Mouse (Mus musculus) C2C12 (cell line): ENCODE measurements around the gene Tmem234. TPM values are rescaled to one million over a fixed set of nuclear protein-coding genes. Genes with fewer than 3 reads are reported as not detected.
"Not testable (repeated sequence)": the region's sequence is repeated elsewhere in the genome, so short reads cannot be mapped to it uniquely, and the experiment has no call there.

ENCODE experiments used
- H3K27me3 ChIP-seq: one replicate; pipeline ENCODE4 v1.6.1; 2011; ENCODE audit not compliant: control insufficient read depth, insufficient read depth, insufficient read length
- H3K36me3 ChIP-seq: one replicate; pipeline ENCODE4 v1.6.1; 2011; ENCODE audit not compliant: control insufficient read depth, insufficient read depth
- H3K4me3 ChIP-seq: one replicate; pipeline ENCODE4 v1.5.1; 2011; ENCODE audit warnings: mild to moderate bottlenecking, control low read depth; ENCODE audit not compliant: poor library complexity, insufficient read depth, severe bottlenecking
- H3K79me2 ChIP-seq: one replicate; pipeline ENCODE4 v1.6.1; 2011; ENCODE audit not compliant: control insufficient read depth, insufficient read depth
- H3K79me3 ChIP-seq: one replicate; pipeline ENCODE4 v1.6.1; 2011; ENCODE audit warnings: low read depth, control low read depth
- H3ac ChIP-seq: one replicate; pipeline ENCODE3; 2011; ENCODE audit warnings: low read depth; ENCODE audit not compliant: control insufficient read depth, insufficient read length
- CEBPB ChIP-seq: IDR thresholded peaks from one replicate; pipeline ENCODE4 v1.6.1; 2011; ENCODE audit warnings: low read depth, mild to moderate bottlenecking, control low read depth, moderate library complexity
- CTCF ChIP-seq: IDR thresholded peaks from one replicate; pipeline ENCODE4 v1.5.1; 2011; ENCODE audit not compliant: control insufficient read depth, insufficient read depth, insufficient read length
- FOSL1 ChIP-seq: IDR thresholded peaks from one replicate; pipeline ENCODE4 v1.8.0; 2011; ENCODE audit warnings: mild to moderate bottlenecking, low read length; ENCODE audit not compliant: poor library complexity, insufficient read depth, severe bottlenecking
- MAX ChIP-seq: IDR thresholded peaks from one replicate; pipeline ENCODE4 v1.6.1; 2011; ENCODE audit warnings: mild to moderate bottlenecking, control low read depth
- MYOD1 ChIP-seq: IDR thresholded peaks from one replicate; pipeline ENCODE4 v1.6.1; 2011; ENCODE audit warnings: low read depth; ENCODE audit not compliant: control insufficient read depth, insufficient read length
- MYOG ChIP-seq: IDR thresholded peaks from one replicate; pipeline ENCODE4 v1.6.1; 2011; ENCODE audit not compliant: control insufficient read depth, insufficient read length; ENCODE audit errors: extremely low read depth
- USF1 ChIP-seq: IDR thresholded peaks from one replicate; pipeline ENCODE4 v1.6.1; 2011; ENCODE audit warnings: low read depth, mild to moderate bottlenecking, control low read depth, moderate library complexity
- long read RNA-seq, 2 experiments: library from polyadenylated mRNA; unstranded; transcript quantifications; one replicate each; pipeline ENCODE4 v2.0.0; 2019 to 2020
- polyA plus RNA-seq: library from polyadenylated mRNA; unstranded; fragments of >200 nt; fragmentation: generic; extraction: Trizol; gene quantifications from one replicate; pipeline ENCODE4 v1.2.1, GENCODE M21; 2012; ENCODE audit warnings: missing spikeins

The Tmem234 gene
- 218 TPM for polyA plus RNA-seq
- long read RNA-seq, experiment 1, transcript Tmem234-220 (4 exons, 652 nt), result minor isoform, 8 of 195 reads
- long read RNA-seq, experiment 1, transcript Tmem234-210 (5 exons, 1,519 nt), result minor isoform, 51 of 195 reads
- long read RNA-seq, experiment 1, transcript Tmem234-201 (5 exons, 1,437 nt), result major isoform, 69 of 195 reads
- long read RNA-seq, experiment 1, transcript Tmem234-218 (4 exons, 1,124 nt), result minor isoform, 10 of 195 reads
- long read RNA-seq, experiment 1, partial matches to known transcripts, result 14 of 195 reads
- long read RNA-seq, experiment 1, other reads (novel, unspliced or antisense), result 37 of 195 reads
- long read RNA-seq, experiment 2, transcript Tmem234-210 (5 exons, 1,519 nt), result minor isoform, 10 of 44 reads
- long read RNA-seq, experiment 2, transcript Tmem234-201 (5 exons, 1,437 nt), result major isoform, 18 of 44 reads
- long read RNA-seq, experiment 2, partial matches to known transcripts, result 2 of 44 reads
- long read RNA-seq, experiment 2, other reads (novel, unspliced or antisense), result 10 of 44 reads

DNA sequence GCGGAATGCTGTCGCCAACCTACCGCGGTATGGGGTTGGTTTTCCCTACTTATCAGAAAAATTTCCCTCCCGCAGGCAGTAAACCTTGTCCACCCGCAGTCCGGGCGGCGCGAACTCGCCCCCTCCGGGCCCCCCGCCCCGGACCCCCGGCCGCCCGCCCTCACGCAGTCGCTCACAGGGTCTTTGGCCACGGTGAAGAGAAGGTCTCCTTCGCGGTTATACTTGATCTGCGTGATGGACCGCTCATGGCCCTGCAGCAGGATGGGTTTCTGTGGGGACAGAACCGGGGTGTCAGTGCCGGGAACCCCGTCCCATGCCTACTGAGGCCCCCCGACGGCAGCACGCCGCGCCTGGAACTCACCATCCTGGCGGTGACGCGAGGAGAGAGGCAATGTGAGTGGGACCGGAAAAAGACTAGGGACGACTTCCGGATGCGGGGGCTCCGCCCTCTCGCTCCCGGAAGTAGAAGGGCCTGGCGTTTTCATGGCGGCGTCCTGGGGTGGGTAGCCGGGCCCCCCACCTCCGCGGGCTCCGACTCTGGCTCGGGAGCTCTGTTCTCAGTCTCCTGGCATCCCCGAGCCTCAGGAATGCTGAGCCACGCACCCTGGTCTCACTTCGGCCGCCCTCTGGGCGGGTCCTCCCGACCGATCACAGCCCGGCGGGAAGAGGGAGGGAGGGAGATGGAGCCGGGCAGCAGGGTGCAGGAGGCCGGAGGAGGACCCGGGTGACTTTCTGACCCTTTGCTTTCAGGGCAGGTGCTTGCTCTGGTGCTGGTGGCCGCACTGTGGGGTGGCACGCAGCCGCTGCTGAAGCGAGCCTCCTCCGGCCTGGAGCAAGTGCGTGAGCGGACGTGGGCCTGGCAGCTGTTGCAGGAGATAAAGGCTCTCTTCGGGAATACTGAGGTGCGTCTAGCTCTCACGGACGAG, at the start of gene Tmem234, which contains the start of gene Eif3i:
TSS of gene Tmem234 (plus strand) at position 436 of the 926 bp plus-strand sequence.
TSS of gene Eif3i (minus strand) at position 416 of the 926 bp plus-strand sequence.
- Histone ChIP-seq H3K36me3 (peaks cover 32% of the 10 kb centered on the region), H3K79me3 (peaks cover 55% of the 10 kb centered on the region), H3K4me3 (peak within 1 kb of the TSS; percentile 95), H3K79me2 (peaks cover 88% of the 10 kb centered on the region), H3ac (peak within 1 kb of the TSS; percentile 92), H3K27me3 (no peaks in the 10 kb centered on the region)
- TF ChIP-seq FOSL1 (no peak), CTCF (no peak), MAX (peak; percentile 77), MYOG (no peak), CEBPB (no peak)

- not testable (repeated sequence) for H3K4me3 ChIP-seq, H3K79me2 ChIP-seq, H3ac ChIP-seq
These were observed 46.0 kb upstream of the Tmem234 start for GRCm38 (mm10) chr4:129554512-129554911.

DNA sequence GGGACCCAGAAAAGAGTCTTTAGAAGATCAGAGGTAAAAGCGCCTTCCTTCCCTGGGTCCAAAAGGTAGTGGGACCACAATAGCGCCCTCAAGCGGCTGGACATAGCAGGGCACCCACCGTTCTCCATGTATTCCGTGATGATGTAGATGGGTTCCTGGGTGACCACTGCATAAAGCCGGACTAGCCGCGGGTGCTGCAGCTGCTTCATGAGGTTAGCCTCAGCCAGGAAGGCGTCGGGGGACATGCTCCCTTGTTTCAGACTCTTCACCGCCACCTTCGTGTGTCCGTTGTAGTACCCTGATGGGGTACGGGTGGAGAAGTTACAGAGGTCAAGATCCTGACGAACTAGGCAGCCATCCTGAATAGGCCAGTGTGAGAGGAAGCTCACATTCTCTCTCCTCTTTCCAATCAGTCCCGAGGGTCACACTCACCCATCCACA, 45.0 kb upstream of the Tmem234 start:
- TF ChIP-seq CTCF (peak; percentile 64), MYOG (no peak)
- Histone ChIP-seq H3K27me3 (peaks cover 6% of the 10 kb centered on the region), H3K36me3 (no peaks in the 10 kb centered on the region), H3ac (no peak overlapping the region), H3K79me3 (no peaks in the 10 kb centered on the region), H3K4me3 (no peak overlapping the region), H3K79me2 (no peaks in the 10 kb centered on the region)

More at GRCm38 (mm10) chr4:129554512-129554911, 46.0 kb upstream of the Tmem234 start:
- H3K27me3 ChIP-seq, H3K36me3 ChIP-seq, H3K79me3 ChIP-seq: not testable (repeated sequence)

GRCm38 (mm10) chr4:129555862-129556531, 44.5 kb upstream of the Tmem234 start:
- H3K27me3 ChIP-seq, result peaks cover 6% of the 10 kb centered on the region
- H3K79me3 ChIP-seq, result no peaks in the 10 kb centered on the region
- TF ChIP-seq CEBPB (no peak), USF1 (no peak), MAX (no peak), MYOG (no peak), FOSL1 (no peak), CTCF (no peak), MYOD1 (no peak)
- H3K4me3 ChIP-seq, result peak overlapping the region; percentile 29
- H3K79me2 ChIP-seq, result no peaks in the 10 kb centered on the region
- no peaks in the 10 kb centered on the region for H3K36me3 ChIP-seq
- no peak overlapping the region for H3ac ChIP-seq

DNA sequence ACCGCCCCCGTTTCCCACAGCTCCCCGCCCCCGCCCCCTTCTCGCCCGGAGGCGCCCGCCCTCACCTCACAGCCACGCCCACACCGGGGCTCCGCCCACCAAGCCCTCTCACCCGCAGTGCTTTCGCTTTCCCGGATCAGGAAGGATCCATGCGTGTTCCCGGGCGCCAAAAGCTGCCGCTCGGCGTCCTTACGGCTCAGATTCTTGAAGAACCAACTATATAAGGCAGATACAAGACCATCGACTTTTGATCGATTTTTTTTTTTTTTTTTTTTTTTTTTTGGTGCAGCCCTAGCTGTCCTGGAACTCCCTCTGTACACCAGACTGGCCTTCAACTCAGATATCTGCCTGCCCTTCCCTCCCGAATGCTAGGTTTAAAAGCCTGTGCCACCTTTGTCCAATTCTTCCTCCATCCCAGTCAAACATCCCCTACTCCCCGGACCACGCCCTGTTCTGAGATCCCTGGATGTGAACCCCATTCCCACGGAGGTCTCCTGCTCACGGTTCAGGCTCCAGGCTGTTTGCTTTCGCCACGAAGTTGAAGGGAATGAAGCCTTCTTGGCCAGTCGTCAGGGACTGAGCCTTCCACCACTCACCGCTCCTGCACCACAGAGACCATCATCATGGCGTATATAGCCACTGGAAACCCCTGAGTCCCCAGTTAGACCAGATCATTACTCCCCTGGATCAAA, 43.8 kb upstream of the Tmem234 start:
- TF ChIP-seq MYOG, result no peak
- TF ChIP-seq MAX, result peak; percentile 41
- TF ChIP-seq CEBPB, result no peak
- Histone ChIP-seq H3K79me3 (no peaks in the 10 kb centered on the region), H3K79me2 (no peaks in the 10 kb centered on the region), H3K27me3 (peaks cover 6% of the 10 kb centered on the region), H3K36me3 (no peaks in the 10 kb centered on the region), H3K4me3 (peak overlapping the region; percentile 29), H3ac (peak overlapping the region; percentile 75)
